Mouse (Mus musculus) hindbrain, embryonic 13.5 days (tissue): ENCODE results near the gene Arpp19. TPM values are rescaled to one million over a fixed set of nuclear protein-coding genes. Genes with fewer than 3 reads are reported as not detected.
A peak's percentile ranks its signal among the peaks of the same experiment; 100 is the strongest.

ENCODE experiments used
- ATAC-seq: fragments of 200-750 bp; cut with Nextera tagmentation; 2 replicates; pipeline ENCODE4 v1.8.0; 2017; ENCODE audit warnings: moderate TSS enrichment; ENCODE audit not compliant: low FRiP score
- H3K27ac ChIP-seq: fragments of 300-500 bp; sonication (generic); 2 replicates; pipeline ENCODE4 v1.5.1; 2015; ENCODE audit warnings: inconsistent platforms, mild to moderate bottlenecking, moderate library complexity
- H3K27me3 ChIP-seq: fragments of 300-500 bp; sonication (generic); 2 replicates; pipeline ENCODE4 v1.6.1; 2015; ENCODE audit warnings: mild to moderate bottlenecking, inconsistent platforms
- H3K36me3 ChIP-seq: fragments of 300-500 bp; sonication (generic); 2 replicates; pipeline ENCODE4 v1.6.1; 2015; ENCODE audit warnings: mild to moderate bottlenecking, inconsistent platforms
- H3K4me1 ChIP-seq: fragments of 300-500 bp; sonication (generic); replicated peaks from 2 replicates; pipeline ENCODE4 v1.6.1; 2015; ENCODE audit warnings: inconsistent platforms
- H3K4me2 ChIP-seq: fragments of 300-500 bp; sonication (generic); 2 replicates; pipeline ENCODE4 v1.6.1; 2015; ENCODE audit warnings: inconsistent platforms, mild to moderate bottlenecking, moderate library complexity
- H3K4me3 ChIP-seq: fragments of 300-500 bp; sonication (generic); 2 replicates; pipeline ENCODE4 v1.5.1; 2015; ENCODE audit warnings: mild to moderate bottlenecking, inconsistent platforms
- H3K9ac ChIP-seq: fragments of 300-500 bp; sonication (generic); 2 replicates; pipeline ENCODE4 v1.6.1; 2015; ENCODE audit warnings: mild to moderate bottlenecking, inconsistent platforms
- H3K9me3 ChIP-seq: fragments of 300-500 bp; sonication (generic); 2 replicates; pipeline ENCODE4 v1.6.1; 2016; ENCODE audit warnings: inconsistent platforms
- WGBS: fragments of 180-500 bp; shearing (Covaris S2); methylation state at CpG from one replicate; pipeline ENCODE4 v1.1.7; 2015; 5-methylcytosine and 5-hydroxymethylcytosine counted together
- polyA plus RNA-seq: library from polyadenylated mRNA; unstranded; fragments of >200 nt; fragmentation: Nextera tagmentation; extraction: Ambion mirVana; gene quantifications from 2 replicates; pipeline ENCODE4 v1.2.1, GENCODE M21; 2015

Arpp19 gene
- polyA plus RNA-seq, 1 experiment from 2014 or later: 248 TPM

GRCm38 (mm10) chr9:75019592-75019991, 17.8 kb upstream of the Arpp19 start:
- Histone ChIP-seq H3K36me3 (peaks cover 68% of the 10 kb centered on the region), H3K4me2 (no peak overlapping the region), H3K9ac (no peak overlapping the region), H3K9me3 (no peaks in the 10 kb centered on the region), H3K4me1 (no peaks in the 10 kb centered on the region), H3K4me3 (no peak overlapping the region), H3K27ac (no peak overlapping the region), H3K27me3 (no peaks in the 10 kb centered on the region)
- no peak for ATAC-seq
- WGBS: 90% methylated on average over 3 of the region's 3 CpGs

- 84% methylated on average over 4 of the region's 4 CpGs for WGBS
- Histone ChIP-seq H3K4me1 (no peaks in the 10 kb centered on the region), H3K27me3 (no peaks in the 10 kb centered on the region), H3K4me3 (no peak overlapping the region), H3K36me3 (peaks cover 61% of the 10 kb centered on the region), H3K9me3 (no peaks in the 10 kb centered on the region), H3K27ac (no peak overlapping the region), H3K4me2 (no peak overlapping the region), H3K9ac (no peak overlapping the region)
- ATAC-seq: no peak
Measured at GRCm38 (mm10) chr9:75020561-75020960, 16.9 kb upstream of the Arpp19 start.

GRCm38 (mm10) chr9:75022546-75022945, 14.9 kb upstream of the Arpp19 start:
- Histone ChIP-seq H3K36me3 (peaks cover 56% of the 10 kb centered on the region), H3K9ac (no peak overlapping the region)
- 93% methylated on average over 7 of the region's 7 CpGs for WGBS

GRCm38 (mm10) chr9:75023150-75023894, 14.1 kb upstream of the Arpp19 start:
- no peak for ATAC-seq
- H3K27ac ChIP-seq: no peak overlapping the region
- peaks cover 58% of the 10 kb centered on the region for H3K36me3 ChIP-seq
- H3K9me3 ChIP-seq: no peaks in the 10 kb centered on the region
- no peak overlapping the region for H3K9ac ChIP-seq
- H3K4me2 ChIP-seq: no peak overlapping the region
- no peak overlapping the region for H3K4me3 ChIP-seq
- no peaks in the 10 kb centered on the region for H3K27me3 ChIP-seq
- 78% methylated on average over 5 of the region's 5 CpGs for WGBS
- H3K4me1 ChIP-seq: no peaks in the 10 kb centered on the region

More at GRCm38 (mm10) chr9:75022546-75022945, 14.9 kb upstream of the Arpp19 start:
- no peaks in the 10 kb centered on the region for H3K4me1 ChIP-seq
- no peak overlapping the region for H3K4me3 ChIP-seq
- ATAC-seq: no peak
- no peak overlapping the region for H3K27ac ChIP-seq
- H3K27me3 ChIP-seq: no peaks in the 10 kb centered on the region
- H3K9me3 ChIP-seq: no peaks in the 10 kb centered on the region
- no peak overlapping the region for H3K4me2 ChIP-seq

GRCm38 (mm10) chr9:75024089-75024488, 13.3 kb upstream of the Arpp19 start:
- Histone ChIP-seq H3K27me3 (no peaks in the 10 kb centered on the region), H3K4me1 (no peaks in the 10 kb centered on the region), H3K36me3 (peaks cover 56% of the 10 kb centered on the region), H3K9me3 (no peaks in the 10 kb centered on the region), H3K4me2 (no peak overlapping the region), H3K4me3 (no peak overlapping the region), H3K27ac (no peak overlapping the region), H3K9ac (no peak overlapping the region)
- ATAC-seq: no peak
- WGBS: 55% methylated on average over 7 of the region's 7 CpGs

- Histone ChIP-seq H3K4me3 (no peak overlapping the region), H3K27me3 (no peaks in the 10 kb centered on the region), H3K36me3 (peaks cover 48% of the 10 kb centered on the region), H3K9ac (no peak overlapping the region), H3K4me1 (no peaks in the 10 kb centered on the region), H3K4me2 (no peak overlapping the region), H3K27ac (no peak overlapping the region), H3K9me3 (no peaks in the 10 kb centered on the region)
- no peak for ATAC-seq
- WGBS: 72% methylated on average over 6 of the region's 6 CpGs
Measured at GRCm38 (mm10) chr9:75025689-75026088, 11.7 kb upstream of the Arpp19 start.

GRCm38 (mm10) chr9:75032408-75032807, 5.0 kb upstream of the Arpp19 start:
- H3K9me3 ChIP-seq: no peaks in the 10 kb centered on the region
- H3K27ac ChIP-seq: no peak overlapping the region
- no peaks in the 10 kb centered on the region for H3K27me3 ChIP-seq
- 94% methylated on average over 1 of the region's 1 CpGs for WGBS
- no peak for ATAC-seq
- H3K4me1 ChIP-seq: 0 out of 2 replicates have a peak, but pooled peaks cover 4% of the 10 kb centered on the region
- peaks cover 34% of the 10 kb centered on the region for H3K36me3 ChIP-seq
- no peak overlapping the region for H3K4me3 ChIP-seq
- H3K4me2 ChIP-seq: no peak overlapping the region
- no peak overlapping the region for H3K9ac ChIP-seq

GRCm38 (mm10) chr9:75033141-75033540, 4.3 kb upstream of the Arpp19 start:
- Histone ChIP-seq H3K4me1 (peaks cover 5% of the 10 kb centered on the region; the same call in 1 of the 2 replicates), H3K9me3 (no peaks in the 10 kb centered on the region), H3K27ac (no peak overlapping the region), H3K4me2 (no peak overlapping the region), H3K27me3 (no peaks in the 10 kb centered on the region), H3K9ac (no peak overlapping the region), H3K36me3 (peaks cover 28% of the 10 kb centered on the region), H3K4me3 (no peak overlapping the region)
- 59% methylated on average over 7 of the region's 7 CpGs for WGBS
- no peak for ATAC-seq

- Histone ChIP-seq H3K9me3 (no peaks in the 10 kb centered on the region), H3K27me3 (no peaks in the 10 kb centered on the region), H3K4me1 (peaks cover 17% of the 10 kb centered on the region), H3K36me3 (peaks cover 20% of the 10 kb centered on the region), H3K27ac (no peak overlapping the region), H3K9ac (no peak overlapping the region), H3K4me3 (no peak overlapping the region), H3K4me2 (no peak overlapping the region)
- no peak for ATAC-seq
- 65% methylated on average over 1 of the region's 1 CpGs for WGBS
Measured at GRCm38 (mm10) chr9:75034691-75035090, 2.7 kb upstream of the Arpp19 start.

- WGBS: 82% methylated on average over 4 of the region's 4 CpGs
- peaks cover 20% of the 10 kb centered on the region for H3K4me1 ChIP-seq
- no peaks in the 10 kb centered on the region for H3K27me3 ChIP-seq
- no peak for ATAC-seq
- H3K9ac ChIP-seq: no peak overlapping the region
- H3K27ac ChIP-seq: no peak overlapping the region
- H3K9me3 ChIP-seq: no peaks in the 10 kb centered on the region
- no peak overlapping the region for H3K4me2 ChIP-seq
- peaks cover 13% of the 10 kb centered on the region for H3K36me3 ChIP-seq
- no peak overlapping the region for H3K4me3 ChIP-seq
Measured at GRCm38 (mm10) chr9:75035944-75036343, 1.5 kb upstream of the Arpp19 start.

GRCm38 (mm10) chr9:75038357-75038688, 909 bp downstream of the Arpp19 start:
- H3K9ac ChIP-seq: peak overlapping the region; percentile 96
- peak overlapping the region; percentile 82 for H3K4me2 ChIP-seq
- peak overlapping the region; percentile 84; the same call in 1 of the 2 replicates for H3K27ac ChIP-seq
- H3K36me3 ChIP-seq: no peaks in the 10 kb centered on the region
- ATAC-seq: no peak
- WGBS: 1% methylated on average over 10 of the region's 10 CpGs
- peaks cover 20% of the 10 kb centered on the region for H3K4me1 ChIP-seq
- no peaks in the 10 kb centered on the region for H3K9me3 ChIP-seq
- no peaks in the 10 kb centered on the region for H3K27me3 ChIP-seq
- H3K4me3 ChIP-seq: peak overlapping the region; percentile 97

GRCm38 (mm10) chr9:75040566-75040965, 3.2 kb downstream of the Arpp19 start:
- no peak for ATAC-seq
- Histone ChIP-seq H3K4me3 (no peak overlapping the region), H3K4me2 (no peak overlapping the region), H3K9me3 (no peaks in the 10 kb centered on the region), H3K27ac (no peak overlapping the region), H3K36me3 (peaks cover 6% of the 10 kb centered on the region; the same call in 1 of the 2 replicates), H3K9ac (no peak overlapping the region), H3K27me3 (no peaks in the 10 kb centered on the region), H3K4me1 (peaks cover 20% of the 10 kb centered on the region)
- 92% methylated on average over 2 of the region's 2 CpGs for WGBS

GRCm38 (mm10) chr9:75041840-75042525, 4.6 kb downstream of the Arpp19 start:
- no peaks in the 10 kb centered on the region for H3K9me3 ChIP-seq
- H3K4me1 ChIP-seq: peaks cover 20% of the 10 kb centered on the region
- H3K36me3 ChIP-seq: peaks cover 9% of the 10 kb centered on the region
- ATAC-seq: no peak
- no peak overlapping the region for H3K27ac ChIP-seq
- H3K4me3 ChIP-seq: no peak overlapping the region
- no peaks in the 10 kb centered on the region for H3K27me3 ChIP-seq
- no peak overlapping the region for H3K4me2 ChIP-seq
- 83% methylated on average over 2 of the region's 2 CpGs for WGBS
- H3K9ac ChIP-seq: no peak overlapping the region
